37 mouse cellular contexts compared by ENCODE assay signal in the genomic region with DNA sequence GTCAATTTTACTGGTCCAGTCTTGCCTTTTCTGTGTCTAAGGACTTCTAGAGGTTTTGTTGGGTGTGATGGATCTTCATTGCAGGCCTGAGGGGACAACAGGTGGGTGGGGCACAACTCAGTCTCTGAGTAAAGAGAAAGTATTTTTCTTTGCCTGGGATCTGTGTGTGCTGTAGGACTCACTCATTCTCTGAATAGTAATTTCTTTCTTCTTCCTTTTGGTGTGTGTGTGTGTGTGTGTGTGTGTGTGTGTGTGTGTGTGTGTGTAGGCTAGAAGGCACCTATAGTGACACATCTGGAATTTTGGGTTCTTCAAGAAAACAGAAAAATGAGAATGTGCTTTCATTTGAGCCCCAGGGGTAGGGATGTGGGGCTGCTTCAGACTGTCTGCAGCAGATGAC. TPM values are rescaled to one million over a fixed set of nuclear protein-coding genes. Genes with fewer than 3 reads are reported as not detected.
"Had no signal": no experiment of that assay in that cellular context is flagged by ENCODE, and none has a peak within 500 bp of the region (broad histone marks: within the 10 kb centered on the region; RNA-seq: fewer than 3 reads in every experiment).

No protein-coding gene starts in this region.

- H3K4me3 ChIP-seq: heart, embryonic 10.5 days; heart, embryonic 12.5 days; heart, embryonic 13.5 days; heart, embryonic 15.5 days; hindbrain, embryonic 10.5 days; hindbrain, embryonic 12.5 days; hindbrain, embryonic 13.5 days; hindbrain, embryonic 15.5 days; intestine, embryonic 15.5 days; layer of hippocampus, adult 2 months; left cerebral cortex, adult 2 months had no signal

- H3K9ac ChIP-seq: heart, embryonic 12.5 days; heart, embryonic 13.5 days; heart, embryonic 15.5 days; hindbrain, embryonic 12.5 days; hindbrain, embryonic 13.5 days; hindbrain, embryonic 14.5 days; hindbrain, embryonic 15.5 days; intestine, embryonic 15.5 days had no signal

- H3K27me3 ChIP-seq: heart, embryonic 12.5 days; heart, embryonic 13.5 days; heart, embryonic 15.5 days; hindbrain, embryonic 12.5 days; hindbrain, embryonic 13.5 days; hindbrain, embryonic 15.5 days; intestine, embryonic 15.5 days had no signal

- H3K9me3 ChIP-seq: heart, embryonic 10.5 days; heart, embryonic 12.5 days; heart, embryonic 13.5 days; heart, embryonic 15.5 days; hindbrain, embryonic 10.5 days; hindbrain, embryonic 12.5 days; hindbrain, embryonic 13.5 days; hindbrain, embryonic 15.5 days; intestine, embryonic 15.5 days had no signal

- ATAC-seq: hindbrain, embryonic 16.5 days; hindbrain, postnatal 0 days; inflammation-experienced regulatory T-cells, adult 6 months; intestine, embryonic 15.5 days; intestine, embryonic 16.5 days; intestine, postnatal 0 days had no signal

- H3K4me2 ChIP-seq: heart, embryonic 11.5 days; heart, embryonic 12.5 days; heart, embryonic 13.5 days; heart, embryonic 15.5 days; hindbrain, embryonic 12.5 days; hindbrain, embryonic 13.5 days; hindbrain, embryonic 14.5 days; hindbrain, embryonic 15.5 days; intestine, embryonic 15.5 days had no signal

- H3K27ac ChIP-seq: heart, embryonic 10.5 days; heart, embryonic 13.5 days; heart, embryonic 15.5 days; hindbrain, embryonic 10.5 days; hindbrain, embryonic 12.5 days; hindbrain, embryonic 13.5 days; hindbrain, embryonic 14.5 days; hindbrain, embryonic 15.5 days; hindbrain, postnatal 0 days; intestine, embryonic 15.5 days; kidney, postnatal 0 days; layer of hippocampus, adult 2 months; left cerebral cortex, adult 2 months had no signal

- H3K36me3 ChIP-seq: heart, embryonic 10.5 days; heart, embryonic 12.5 days; heart, embryonic 13.5 days; heart, embryonic 15.5 days; hindbrain, embryonic 10.5 days; hindbrain, embryonic 12.5 days; hindbrain, embryonic 13.5 days; hindbrain, embryonic 15.5 days; intestine, embryonic 15.5 days had no signal

- H3K4me1 ChIP-seq: heart, embryonic 10.5 days; heart, embryonic 12.5 days; heart, embryonic 13.5 days; heart, embryonic 15.5 days; hindbrain, embryonic 10.5 days; hindbrain, embryonic 12.5 days; hindbrain, embryonic 13.5 days; hindbrain, embryonic 15.5 days; intestine, embryonic 15.5 days had no signal

- DNase-seq: heart, postnatal 10 days; heart, postnatal 14 days; heart, postnatal 36 days; heart, postnatal 4 days; kidney, adult 11 months; kidney, adult 18-20 months; kidney, adult 2 months; kidney, adult 8-10 months; kidney, postnatal 14 days; layer of hippocampus, adult 9-11 months; layer of hippocampus, postnatal 36 days had no signal

RNA-seq across cellular contexts. Expression of gene Gm11214, which starts 29.2 kb away (rescaled TPM):
- polyA plus RNA-seq: heart, embryonic 10.5 days; heart, embryonic 11.5 days; heart, embryonic 12.5 days; heart, embryonic 13.5 days; heart, embryonic 14.5 days; heart, embryonic 15.5 days; heart, postnatal 0 days; hindbrain, embryonic 10.5 days; hindbrain, embryonic 11.5 days; hindbrain, embryonic 12.5 days; hindbrain, embryonic 13.5 days; hindbrain, embryonic 14.5 days; hindbrain, embryonic 15.5 days; hindbrain, embryonic 16.5 days; hindbrain, postnatal 0 days; inflammation-experienced regulatory T-cells, adult 6 months; intestine, embryonic 14.5 days; intestine, embryonic 15.5 days; intestine, embryonic 16.5 days; intestine, postnatal 0 days; kidney, adult 2 months; kidney, embryonic 14.5 days; kidney, embryonic 16.5 days; kidney, postnatal 0 days; large intestine, adult 2 months had no signal

RNA-seq across cellular contexts. Expression of gene Tnfsf15, which starts 52.6 kb away (rescaled TPM):
- polyA plus RNA-seq: heart, embryonic 14.5 days; hindbrain, embryonic 10.5 days; hindbrain, embryonic 13.5 days; hindbrain, embryonic 14.5 days; hindbrain, embryonic 16.5 days had no signal
